Mouse (Mus musculus): ENCODE data around the gene Sema3c. TPM values are rescaled to one million over a fixed set of nuclear protein-coding genes. Genes with fewer than 3 reads are reported as not detected.
"Not testable (repeated sequence)": the region's sequence is repeated elsewhere in the genome, so short reads cannot be mapped to it uniquely, and the experiment has no call there.

The Sema3c gene
- total RNA-seq (2014; rRNA removed), result 0.55 and 0.67 TPM in 2 replicates
- polyA plus RNA-seq (2012; rRNA removed), result 0.19 and 0.28 TPM in 2 replicates

GRCm38 (mm10) chr5:17573694-17574380 is at the start of gene Sema3c:
Sema3c (plus strand) TSS chr5:17574281.
- TF ChIP-seq POLR2A (IDR thresholded peaks at IDR 0.05; ENCODE audit: extremely low read depth, insufficient read depth, low read length), result no peak
- TF ChIP-seq CTCF (IDR thresholded peaks at IDR 0.05; ENCODE audit: low read depth, low read length), result no peak
- H3K9ac ChIP-seq (ENCODE audit: low read depth, low read length), result no peak within 1 kb of the TSS
- peaks cover 3% of the 10 kb centered on the region; the same call in 1 of the 2 replicates for H3K4me1 ChIP-seq (ENCODE audit: control insufficient read depth, insufficient read depth, low read length)
- 2% methylated on average over 16 of the region's 16 CpGs for WGBS
- H3K79me2 ChIP-seq (ENCODE audit: control insufficient read depth, insufficient read depth, low read length), result no peaks in the 10 kb centered on the region
- peak within 1 kb of the TSS; percentile 44; the same call in 1 of the 2 replicates for H3K4me3 ChIP-seq (ENCODE audit: insufficient read depth, low read depth, low read length)
- H3K27ac ChIP-seq (replicated peaks; ENCODE audit: insufficient read depth, low read depth, low read length), result no peak within 1 kb of the TSS; the same call in 1 of the 2 replicates
- peaks cover 11% of the 10 kb centered on the region for H3K27me3 ChIP-seq (ENCODE audit: control insufficient read depth, insufficient read depth, low read length)
- DNase-seq (ENCODE audit: extremely low read depth, low read depth, low spot score), result no peak
- H3K36me3 ChIP-seq (ENCODE audit: control insufficient read depth, insufficient read depth, low read length), result no peaks in the 10 kb centered on the region

GRCm38 (mm10) chr5:17531165-17531564 is 42.9 kb upstream of the Sema3c start:
- not testable (repeated sequence) for H3K9ac ChIP-seq (ENCODE audit: low read depth, low read length); H3K27me3 ChIP-seq (ENCODE audit: control insufficient read depth, insufficient read depth, low read length); H3K4me1 ChIP-seq (ENCODE audit: control insufficient read depth, insufficient read depth, low read length); DNase-seq (ENCODE audit: extremely low read depth, low read depth, low spot score); H3K27ac ChIP-seq (replicated peaks; ENCODE audit: insufficient read depth, low read depth, low read length); H3K79me2 ChIP-seq (ENCODE audit: control insufficient read depth, insufficient read depth, low read length); H3K36me3 ChIP-seq (ENCODE audit: control insufficient read depth, insufficient read depth, low read length); H3K4me3 ChIP-seq (ENCODE audit: insufficient read depth, low read depth, low read length)
- WGBS, result 86% methylated on average over 2 of the region's 2 CpGs

- no peak overlapping the region for H3K4me3 ChIP-seq (ENCODE audit: insufficient read depth, low read depth, low read length)
- no peaks in the 10 kb centered on the region for H3K36me3 ChIP-seq (ENCODE audit: control insufficient read depth, insufficient read depth, low read length)
- H3K27ac ChIP-seq (replicated peaks; ENCODE audit: insufficient read depth, low read depth, low read length), result no peak overlapping the region
- DNase-seq (ENCODE audit: extremely low read depth, low read depth, low spot score), result no peak
- TF ChIP-seq CTCF (IDR thresholded peaks at IDR 0.05; ENCODE audit: low read depth, low read length), result no peak
- TF ChIP-seq POLR2A (IDR thresholded peaks at IDR 0.05; ENCODE audit: extremely low read depth, insufficient read depth, low read length), result no peak
- H3K4me1 ChIP-seq (ENCODE audit: control insufficient read depth, insufficient read depth, low read length), result no peaks in the 10 kb centered on the region
- H3K79me2 ChIP-seq (ENCODE audit: control insufficient read depth, insufficient read depth, low read length), result no peaks in the 10 kb centered on the region
- no peaks in the 10 kb centered on the region for H3K27me3 ChIP-seq (ENCODE audit: control insufficient read depth, insufficient read depth, low read length)
- WGBS, result 85% methylated on average over 4 of the region's 4 CpGs
- H3K9ac ChIP-seq (ENCODE audit: low read depth, low read length), result no peak overlapping the region
These were observed 30.9 kb upstream of the Sema3c start for GRCm38 (mm10) chr5:17543141-17543540.

- Histone ChIP-seq H3K9ac (ENCODE audit: low read depth, low read length) (no peak overlapping the region), H3K27ac (replicated peaks; ENCODE audit: insufficient read depth, low read depth, low read length) (no peak overlapping the region), H3K79me2 (ENCODE audit: control insufficient read depth, insufficient read depth, low read length) (no peaks in the 10 kb centered on the region), H3K4me3 (ENCODE audit: insufficient read depth, low read depth, low read length) (no peak overlapping the region), H3K27me3 (ENCODE audit: control insufficient read depth, insufficient read depth, low read length) (no peaks in the 10 kb centered on the region), H3K36me3 (ENCODE audit: control insufficient read depth, insufficient read depth, low read length) (no peaks in the 10 kb centered on the region), H3K4me1 (ENCODE audit: control insufficient read depth, insufficient read depth, low read length) (no peaks in the 10 kb centered on the region)
- TF ChIP-seq POLR2A (IDR thresholded peaks at IDR 0.05; ENCODE audit: extremely low read depth, insufficient read depth, low read length) (no peak), CTCF (IDR thresholded peaks at IDR 0.05; ENCODE audit: low read depth, low read length) (no peak)
- WGBS, result 87% methylated on average over 2 of the region's 2 CpGs
- DNase-seq (ENCODE audit: extremely low read depth, low read depth, low spot score), result no peak
These were observed 29.1 kb upstream of the Sema3c start for GRCm38 (mm10) chr5:17544904-17545449.

- Histone ChIP-seq H3K36me3 (ENCODE audit: control insufficient read depth, insufficient read depth, low read length) (no peaks in the 10 kb centered on the region), H3K4me3 (ENCODE audit: insufficient read depth, low read depth, low read length) (no peak overlapping the region), H3K4me1 (ENCODE audit: control insufficient read depth, insufficient read depth, low read length) (no peaks in the 10 kb centered on the region), H3K79me2 (ENCODE audit: control insufficient read depth, insufficient read depth, low read length) (no peaks in the 10 kb centered on the region), H3K27me3 (ENCODE audit: control insufficient read depth, insufficient read depth, low read length) (no peaks in the 10 kb centered on the region), H3K27ac (replicated peaks; ENCODE audit: insufficient read depth, low read depth, low read length) (no peak overlapping the region), H3K9ac (ENCODE audit: low read depth, low read length) (no peak overlapping the region)
- no peak for DNase-seq (ENCODE audit: extremely low read depth, low read depth, low spot score)
- no peak for TF ChIP-seq POLR2A (IDR thresholded peaks at IDR 0.05; ENCODE audit: extremely low read depth, insufficient read depth, low read length)
- no peak for TF ChIP-seq CTCF (IDR thresholded peaks at IDR 0.05; ENCODE audit: low read depth, low read length)
- 66% methylated on average over 3 of the region's 3 CpGs for WGBS
These were observed 22.4 kb upstream of the Sema3c start for GRCm38 (mm10) chr5:17551693-17552092.

- H3K27ac ChIP-seq (replicated peaks; ENCODE audit: insufficient read depth, low read depth, low read length), result no peak overlapping the region
- TF ChIP-seq CTCF (IDR thresholded peaks at IDR 0.05; ENCODE audit: low read depth, low read length) (no peak), POLR2A (IDR thresholded peaks at IDR 0.05; ENCODE audit: extremely low read depth, insufficient read depth, low read length) (no peak)
- no peaks in the 10 kb centered on the region for H3K79me2 ChIP-seq (ENCODE audit: control insufficient read depth, insufficient read depth, low read length)
- H3K9ac ChIP-seq (ENCODE audit: low read depth, low read length), result no peak overlapping the region
- H3K4me3 ChIP-seq (ENCODE audit: insufficient read depth, low read depth, low read length), result no peak overlapping the region
- no peaks in the 10 kb centered on the region for H3K4me1 ChIP-seq (ENCODE audit: control insufficient read depth, insufficient read depth, low read length)
- WGBS, result 67% methylated on average over 7 of the region's 7 CpGs
- no peaks in the 10 kb centered on the region for H3K27me3 ChIP-seq (ENCODE audit: control insufficient read depth, insufficient read depth, low read length)
- no peak for DNase-seq (ENCODE audit: extremely low read depth, low read depth, low spot score)
- no peaks in the 10 kb centered on the region for H3K36me3 ChIP-seq (ENCODE audit: control insufficient read depth, insufficient read depth, low read length)
These were observed 18.0 kb upstream of the Sema3c start for GRCm38 (mm10) chr5:17556073-17556473.
